Comparison of ENCODE assay signal across 23 mouse cellular contexts in genomic region chr1:98035736-98036135, GRCm38 (mm10). TPM values are rescaled to one million over a fixed set of nuclear protein-coding genes. Genes with fewer than 3 reads are reported as not detected.
DNase-seq lines count a peak whose midpoint lies in the region; ATAC-seq and TF ChIP-seq lines count a peak whose summit lies in the region.
"Had no signal": no experiment of that assay in that cellular context is flagged by ENCODE, and none has a peak within 500 bp of the region (broad histone marks: within the 10 kb centered on the region; RNA-seq: fewer than 3 reads in every experiment).

No protein-coding gene starts in this region.

- no peak overlapping the region for H3K9ac ChIP-seq in midbrain, embryonic 11.5 days (ENCODE audit: low read length)
- H3K9ac ChIP-seq in midbrain, embryonic 13.5 days (replicated peaks): no peak overlapping the region
- H3K9ac ChIP-seq in lung, postnatal 0 days (replicated peaks; ENCODE audit: low read depth): no peak overlapping the region
- H3K9ac ChIP-seq: embryonic facial prominence, embryonic 13.5 days; forebrain, embryonic 12.5 days; forebrain, embryonic 15.5 days; hindbrain, embryonic 12.5 days; hindbrain, embryonic 15.5 days had no signal

- H3K9me3 ChIP-seq in midbrain, embryonic 11.5 days (ENCODE audit: control insufficient read depth, low read length): no peaks in the 10 kb centered on the region
- no peaks in the 10 kb centered on the region for H3K9me3 ChIP-seq in midbrain, embryonic 13.5 days
- H3K9me3 ChIP-seq in lung, postnatal 0 days (ENCODE audit: low read length): no peaks in the 10 kb centered on the region
- H3K9me3 ChIP-seq: embryonic facial prominence, embryonic 10.5 days; embryonic facial prominence, embryonic 13.5 days; forebrain, embryonic 12.5 days; forebrain, embryonic 15.5 days; hindbrain, embryonic 12.5 days; hindbrain, embryonic 15.5 days had no signal

- H3K4me3 ChIP-seq in midbrain, embryonic 11.5 days (ENCODE audit: low read depth, low read length): no peak overlapping the region
- no peak overlapping the region for H3K4me3 ChIP-seq in midbrain, embryonic 13.5 days (replicated peaks)
- H3K4me3 ChIP-seq in macrophage (ENCODE audit: inconsistent target): no peak overlapping the region
- H3K4me3 ChIP-seq in lung, postnatal 0 days (ENCODE audit: low read depth, low read length): no peak overlapping the region
- H3K4me3 ChIP-seq: embryonic facial prominence, embryonic 10.5 days; embryonic facial prominence, embryonic 13.5 days; erythroblast, embryonic 14.5 days; forebrain, embryonic 12.5 days; forebrain, embryonic 15.5 days; hindbrain, embryonic 12.5 days; hindbrain, embryonic 15.5 days had no signal

- no peaks in the 10 kb centered on the region for H3K36me3 ChIP-seq in midbrain, embryonic 11.5 days (ENCODE audit: control insufficient read depth, insufficient read depth, low read length)
- H3K36me3 ChIP-seq in midbrain, embryonic 13.5 days: no peaks in the 10 kb centered on the region
- no peaks in the 10 kb centered on the region for H3K36me3 ChIP-seq in macrophage (ENCODE audit: inconsistent target)
- no peaks in the 10 kb centered on the region for H3K36me3 ChIP-seq in lung, postnatal 0 days (ENCODE audit: insufficient read depth, low read length)
- H3K36me3 ChIP-seq: embryonic facial prominence, embryonic 10.5 days; embryonic facial prominence, embryonic 13.5 days; forebrain, embryonic 12.5 days; forebrain, embryonic 15.5 days; hindbrain, embryonic 12.5 days; hindbrain, embryonic 15.5 days had no signal

- DNase-seq in midbrain, embryonic 11.5 days (ENCODE audit: low spot score, missing footprints): peak; percentile 39
- peak; percentile 33 for DNase-seq in NIH3T3 (ENCODE audit: low read depth)
- no peak for DNase-seq in lung, postnatal 0 days (ENCODE audit: low spot score)
- DNase-seq in gastrocnemius, postnatal 14 days: no peak
- DNase-seq: adrenal gland, adult 2 months; adrenal gland, postnatal 14 days; cerebellum, adult 11-12 months; cerebellum, adult 8-10 months; cerebellum, postnatal 10 days; cerebellum, postnatal 36 days; embryo, embryonic 11 days; gastrocnemius, postnatal 36 days; heart, adult 11 months had no signal

- no peaks in the 10 kb centered on the region for H3K79me2 ChIP-seq in macrophage (ENCODE audit: inconsistent target)

- no peaks in the 10 kb centered on the region for H3K4me1 ChIP-seq in midbrain, embryonic 11.5 days (ENCODE audit: control insufficient read depth, insufficient read depth, low read length)
- no peaks in the 10 kb centered on the region for H3K4me1 ChIP-seq in midbrain, embryonic 13.5 days (replicated peaks)
- H3K4me1 ChIP-seq in lung, postnatal 0 days (ENCODE audit: insufficient read depth, low read depth, low read length): no peaks in the 10 kb centered on the region
- H3K4me1 ChIP-seq: embryonic facial prominence, embryonic 10.5 days; embryonic facial prominence, embryonic 13.5 days; forebrain, embryonic 12.5 days; forebrain, embryonic 15.5 days; hindbrain, embryonic 12.5 days; hindbrain, embryonic 15.5 days had no signal

- no peaks in the 10 kb centered on the region for H3K27me3 ChIP-seq in midbrain, embryonic 11.5 days (ENCODE audit: control insufficient read depth, insufficient read depth, low read length)
- H3K27me3 ChIP-seq in midbrain, embryonic 13.5 days: no peaks in the 10 kb centered on the region
- no peaks in the 10 kb centered on the region for H3K27me3 ChIP-seq in lung, postnatal 0 days (replicated peaks; ENCODE audit: insufficient read depth, low read length)
- H3K27me3 ChIP-seq: embryonic facial prominence, embryonic 13.5 days; forebrain, embryonic 15.5 days; hindbrain, embryonic 12.5 days; hindbrain, embryonic 15.5 days had no signal

- no peak for TF ChIP-seq EP300 in lung, postnatal 0 days (IDR thresholded peaks at IDR 0.05)

- TF ChIP-seq CTCF in lung, postnatal 0 days (IDR thresholded peaks at IDR 0.05): no peak

- 85% methylated on average over 2 of the region's 2 CpGs for WGBS in midbrain, embryonic 11.5 days
- 84% methylated on average over 2 of the region's 2 CpGs for WGBS in midbrain, embryonic 13.5 days
- 52% methylated on average over 2 of the region's 2 CpGs for WGBS in macrophage (ENCODE audit: missing documents)
- WGBS in lung, postnatal 0 days: 73% methylated on average over 2 of the region's 2 CpGs

- H3K4me2 ChIP-seq in midbrain, embryonic 11.5 days: no peak overlapping the region
- no peak overlapping the region for H3K4me2 ChIP-seq in midbrain, embryonic 13.5 days (replicated peaks)
- H3K4me2 ChIP-seq in lung, postnatal 0 days (replicated peaks; ENCODE audit: low read depth, low read length): no peak overlapping the region
- H3K4me2 ChIP-seq: embryonic facial prominence, embryonic 13.5 days; forebrain, embryonic 12.5 days; forebrain, embryonic 15.5 days; heart, embryonic 11.5 days; hindbrain, embryonic 12.5 days; hindbrain, embryonic 15.5 days had no signal

- H3K27ac ChIP-seq in midbrain, embryonic 11.5 days (ENCODE audit: low read depth, low read length): no peak overlapping the region
- no peak overlapping the region for H3K27ac ChIP-seq in midbrain, embryonic 13.5 days
- peak overlapping the region; percentile 40 for H3K27ac ChIP-seq in macrophage
- no peak overlapping the region for H3K27ac ChIP-seq in lung, postnatal 0 days (ENCODE audit: low read length)
- H3K27ac ChIP-seq: embryonic facial prominence, embryonic 10.5 days; embryonic facial prominence, embryonic 13.5 days; forebrain, embryonic 12.5 days; forebrain, embryonic 15.5 days; hindbrain, embryonic 12.5 days; hindbrain, embryonic 15.5 days had no signal

- ATAC-seq in midbrain, embryonic 11.5 days (ENCODE audit: low FRiP score): no peak
- no peak for ATAC-seq in midbrain, embryonic 13.5 days
- no peak for ATAC-seq in lung, postnatal 0 days
- ATAC-seq: forebrain, embryonic 15.5 days had no signal

- intact Hi-C loops in gastrocnemius, postnatal 14 days (cut with DNase I; ENCODE audit: low total_unique reads): no loop called here

RNA-seq across cellular contexts. Expression of gene Pam, which starts 59.7 kb away (rescaled TPM):
- polyA plus RNA-seq in midbrain, embryonic 11.5 days (2014; fragmentation: Nextera tagmentation; extraction: Ambion mirVana): 21.1 and 21.2 TPM in 2 replicates
- polyA plus RNA-seq in midbrain, embryonic 13.5 days (2015; fragmentation: Nextera tagmentation; extraction: Ambion mirVana): 37.6 and 43.0 TPM in 2 replicates
- total RNA-seq in macrophage (2018; cell fraction: chromatin; rRNA removed): 100 to 1,000 TPM in 10 of 26 experiments, 10 to 100 TPM in 16; 26.6 to 528 (median 87.6) TPM
- 10 to 100 TPM in 25 of 26 experiments, 1 to 10 TPM in 1; 7.6 to 56.8 (median 24.3) TPM for total RNA-seq in macrophage (2018; cell fraction: cytosol; rRNA removed)
- total RNA-seq in macrophage (2018; cell fraction: nucleus; rRNA removed): 100 to 1,000 TPM in 7 of 26 experiments, 10 to 100 TPM in 19; 24.8 to 268 (median 78.5) TPM
- polyA plus RNA-seq in macrophage (2018): 19.5 to 50.6 TPM (median 32.9 TPM) in 3 replicates
- 90.3 and 96.6 TPM in 2 replicates for polyA plus RNA-seq in lung, postnatal 0 days (2015; fragmentation: Nextera tagmentation; extraction: Ambion mirVana)
- total RNA-seq in gastrocnemius, postnatal 14 days (2021): 10 to 100 TPM; 61.1 to 72.7 TPM

Comparison
In these comparisons a context has a peak if more than half of its experiments do, and no peak if none do; other contexts are left out.
1. DNase-seq: peak in midbrain, embryonic 11.5 days (single experiment) and NIH3T3 (single experiment); none in lung, postnatal 0 days (single experiment) and gastrocnemius, postnatal 14 days (single experiment).